Mouse (Mus musculus) layer of hippocampus, adult 9-11 months (tissue): ENCODE results near the gene Traf5.

Experiments used
- DNase-seq: peaks from one replicate; pipeline ENCODE4 v3.0.0; 2022

Gene Traf5

GRCm38 (mm10) chr1:192091806-192092772 is at the start of gene Traf5:
Gene Traf5, minus strand, starts transcription at chr1:192092559.
- DNase-seq, result peak; percentile 96

- no peak for DNase-seq
These were observed 48.0 kb upstream of the Traf5 start for GRCm38 (mm10) chr1:192140313-192140712.

DNA sequence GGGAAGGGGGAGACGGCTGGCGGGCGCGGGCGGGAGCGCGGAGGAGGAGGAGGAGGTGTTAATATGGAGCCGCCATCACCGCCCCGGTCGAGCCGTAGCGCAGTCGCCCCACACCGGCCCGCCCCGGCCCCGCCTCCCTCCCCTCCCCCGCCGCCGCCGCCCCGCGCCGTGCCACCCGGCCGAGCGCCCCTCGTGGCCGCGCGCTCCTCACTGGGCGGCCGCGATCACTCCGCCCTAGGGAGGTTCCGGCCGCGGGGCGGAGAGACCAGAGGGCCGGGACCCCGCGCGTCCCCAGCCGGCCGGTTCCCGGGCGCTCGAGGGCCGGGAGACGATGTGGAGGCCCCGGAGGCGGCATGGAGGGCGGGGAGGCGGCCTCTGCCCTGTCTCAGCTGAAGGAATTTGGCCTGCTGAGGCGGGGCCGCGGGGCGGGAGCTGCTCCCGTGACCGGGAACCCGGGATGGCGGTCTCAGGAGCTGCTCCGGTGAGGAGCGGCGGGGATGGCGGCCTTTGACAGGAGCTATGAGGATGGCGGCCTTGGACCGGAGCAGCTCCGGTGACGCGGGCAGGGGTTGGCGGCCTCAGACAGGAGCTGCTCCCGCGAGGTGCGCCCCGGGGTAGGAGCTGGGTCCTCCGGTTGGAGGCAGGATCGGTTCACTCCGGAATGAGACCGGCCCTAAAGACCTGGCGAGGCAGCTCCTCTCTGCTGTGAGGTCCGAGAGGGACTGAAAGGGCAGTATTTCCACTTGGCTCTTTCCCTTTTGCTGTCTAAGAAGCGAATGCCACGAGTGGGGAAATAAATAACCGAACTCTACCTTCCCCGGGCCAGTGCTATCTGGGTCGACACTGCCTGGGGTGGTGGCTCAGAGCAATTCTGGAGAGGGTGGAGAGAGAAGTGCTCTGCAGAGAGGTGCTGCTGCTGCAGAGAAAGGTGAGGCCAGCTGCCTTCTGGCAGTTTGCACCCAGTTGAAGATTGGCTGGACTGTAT is 45.9 kb upstream of the Traf5 start, which contains the start of gene Rcor3:
Gene Rcor3 (minus strand): TSS at position 137 of the 985 bp plus-strand sequence.
- peak; percentile 83 for DNase-seq

DNA sequence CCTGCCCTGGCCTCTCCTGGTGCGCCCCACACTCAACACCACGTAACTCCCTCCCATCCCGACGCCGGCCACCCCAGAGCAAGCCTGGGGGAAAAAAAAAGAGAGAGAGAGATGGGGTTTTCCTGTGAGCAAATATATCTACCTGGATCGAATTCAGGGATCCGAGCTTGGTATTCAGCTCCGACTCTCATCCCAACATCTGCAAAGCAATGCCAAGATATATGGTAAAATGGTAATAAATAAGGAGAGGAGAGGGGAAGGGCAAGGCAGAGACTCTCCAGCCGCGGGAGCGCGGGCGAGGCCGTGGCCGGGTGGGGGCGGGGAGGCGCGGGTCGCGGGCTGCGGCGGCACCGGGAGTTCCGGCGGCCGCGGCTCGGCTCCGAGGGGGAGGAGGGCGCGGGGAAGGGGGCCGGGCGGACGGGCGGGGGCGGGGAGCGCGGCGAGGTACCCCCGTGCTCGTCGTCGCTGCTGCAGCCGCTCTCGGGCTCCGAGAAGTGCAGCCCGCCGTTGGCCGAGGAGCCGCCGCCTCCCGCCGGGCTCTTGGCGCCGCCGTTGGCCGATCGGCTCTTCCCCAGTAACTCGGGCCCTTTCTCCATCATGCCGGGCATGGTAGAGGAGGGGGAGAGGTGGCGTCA is 45.0 kb upstream of the Traf5 start:
- DNase-seq, result no peak

DNA sequence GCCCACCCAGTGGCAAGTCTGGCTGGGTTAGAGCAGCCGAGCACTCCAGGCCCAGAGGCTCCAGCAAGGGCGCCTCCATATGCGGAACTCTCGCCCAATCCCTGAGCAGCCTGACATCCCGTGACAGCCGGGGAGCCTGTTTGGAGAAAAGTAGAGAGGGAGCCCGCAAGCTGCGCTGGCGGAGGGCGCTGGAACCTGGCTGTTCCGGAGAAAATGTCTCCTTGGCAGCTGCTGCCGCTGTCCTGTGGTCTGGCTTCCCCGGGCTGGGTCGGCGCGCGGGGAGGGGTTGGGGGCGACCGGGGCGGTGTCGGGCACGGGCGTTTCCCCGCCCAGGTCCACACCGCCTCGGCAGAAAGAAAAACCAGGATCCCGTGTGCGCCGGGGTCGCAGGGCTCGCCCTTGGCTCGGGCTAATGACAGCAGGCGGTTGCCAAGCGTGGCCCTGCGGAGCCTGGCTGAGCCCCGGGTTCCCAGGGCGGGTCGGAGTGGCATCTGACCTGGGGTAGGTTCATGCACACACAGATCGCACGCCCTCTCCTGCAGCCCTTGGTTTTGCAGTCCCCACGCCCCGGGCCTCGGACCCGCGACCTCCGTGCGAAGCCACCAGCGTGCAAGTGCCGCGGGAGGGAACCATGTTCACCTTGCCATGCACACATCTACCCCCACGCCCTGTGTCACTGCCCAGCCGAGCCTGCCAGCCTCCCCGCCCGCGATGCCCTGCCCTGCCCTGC is 44.4 kb upstream of the Traf5 start:
- peak; percentile 88 for DNase-seq

DNA sequence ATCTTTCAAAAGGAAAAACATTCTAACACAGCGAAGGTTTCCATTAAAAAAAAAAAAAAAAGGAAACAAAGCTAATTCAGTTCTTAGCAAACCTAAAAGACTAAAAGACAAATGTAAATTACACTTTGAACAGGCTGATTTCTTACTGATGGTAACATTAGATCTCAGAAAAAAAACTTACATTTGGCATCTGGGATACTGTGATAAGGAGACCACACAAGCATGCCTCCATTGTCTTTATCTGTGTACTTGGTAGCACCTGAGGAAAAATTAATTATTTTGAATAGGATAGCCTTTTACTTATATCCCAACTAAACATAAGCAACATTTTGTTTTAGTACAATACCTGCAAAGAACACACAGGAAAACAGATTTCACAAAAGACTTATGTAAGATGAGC is 37.8 kb upstream of the Traf5 start:
- no peak for DNase-seq

DNA sequence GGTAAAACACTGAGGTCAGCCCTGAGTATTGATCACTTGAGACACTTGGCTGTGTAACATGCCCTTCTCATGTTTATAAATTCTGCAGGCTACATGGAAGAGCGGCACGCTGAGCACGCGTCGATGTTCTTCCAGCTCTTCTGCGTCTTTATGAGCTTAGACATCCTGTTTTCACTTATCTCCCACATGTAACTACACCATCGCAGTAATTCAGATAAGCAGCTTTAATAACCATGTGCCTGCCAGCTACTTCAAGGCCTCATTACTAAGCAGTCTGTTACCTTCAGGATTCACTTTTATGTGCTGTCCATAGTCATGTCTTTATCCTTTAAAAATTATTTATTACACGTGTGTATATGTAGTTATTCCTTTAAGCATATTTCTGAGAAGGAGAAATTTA is 36.0 kb upstream of the Traf5 start:
- no peak for DNase-seq

DNA sequence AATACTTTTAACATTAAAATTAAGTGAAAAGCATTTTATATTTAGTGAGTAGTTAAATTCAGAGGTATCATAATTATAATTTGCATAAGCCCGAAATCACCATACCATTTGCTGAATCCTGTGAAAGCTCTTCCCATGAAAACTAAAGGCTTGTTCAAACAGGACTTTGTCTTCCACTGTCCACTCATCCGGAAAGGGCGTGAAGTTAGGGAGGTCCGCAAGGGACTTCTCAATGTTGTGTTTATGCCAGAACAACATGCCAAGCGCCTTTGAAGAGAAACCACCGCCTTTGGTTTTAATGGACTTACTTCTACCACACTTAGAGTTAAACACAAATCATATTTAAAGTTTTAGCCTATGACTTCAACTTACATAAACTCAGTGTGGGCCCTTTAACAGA is 33.4 kb upstream of the Traf5 start:
- no peak for DNase-seq

DNA sequence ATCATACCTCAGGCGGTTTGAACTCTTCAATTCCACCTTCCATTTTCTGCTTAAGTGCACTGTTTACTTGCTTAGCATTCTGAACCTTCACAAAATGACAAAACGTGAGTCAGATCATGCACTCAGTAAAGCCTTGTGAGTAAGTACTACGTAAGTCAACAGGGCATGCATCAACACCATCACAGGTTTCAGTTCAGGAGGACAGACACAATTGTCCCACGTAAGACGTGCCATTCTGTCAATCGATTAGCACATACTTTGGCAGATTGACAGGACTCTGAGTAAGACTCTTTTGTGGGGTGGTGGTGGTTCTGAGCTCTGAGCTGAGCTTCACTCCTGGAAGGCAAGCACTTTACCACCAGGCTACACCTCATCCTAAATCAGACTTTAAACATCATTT is 23.9 kb upstream of the Traf5 start:
- DNase-seq, result no peak

- DNase-seq, result no peak
These were observed 23.0 kb upstream of the Traf5 start for GRCm38 (mm10) chr1:192115378-192115777.

DNA sequence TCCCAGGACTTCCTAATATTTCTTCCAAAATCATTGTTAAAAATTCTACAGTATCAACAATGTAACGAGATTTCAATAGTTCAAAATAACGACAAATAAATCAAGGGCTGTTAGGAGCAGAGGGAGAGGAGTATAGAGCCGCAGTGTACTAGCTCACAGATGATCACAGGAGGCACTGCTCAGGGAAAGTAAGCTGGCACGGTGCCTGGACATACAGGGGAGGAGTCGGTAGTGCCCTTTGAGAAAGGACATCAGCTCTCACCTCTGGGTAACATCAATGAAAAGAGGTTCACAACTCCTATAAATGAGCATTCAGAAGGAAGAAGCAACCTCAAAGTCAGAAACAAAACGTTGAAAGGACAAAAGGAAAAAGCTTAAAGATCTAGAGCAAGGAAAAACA is 16.8 kb upstream of the Traf5 start:
- DNase-seq, result no peak

GRCm38 (mm10) chr1:192107352-192107751 is 15.0 kb upstream of the Traf5 start:
- no peak for DNase-seq

DNA sequence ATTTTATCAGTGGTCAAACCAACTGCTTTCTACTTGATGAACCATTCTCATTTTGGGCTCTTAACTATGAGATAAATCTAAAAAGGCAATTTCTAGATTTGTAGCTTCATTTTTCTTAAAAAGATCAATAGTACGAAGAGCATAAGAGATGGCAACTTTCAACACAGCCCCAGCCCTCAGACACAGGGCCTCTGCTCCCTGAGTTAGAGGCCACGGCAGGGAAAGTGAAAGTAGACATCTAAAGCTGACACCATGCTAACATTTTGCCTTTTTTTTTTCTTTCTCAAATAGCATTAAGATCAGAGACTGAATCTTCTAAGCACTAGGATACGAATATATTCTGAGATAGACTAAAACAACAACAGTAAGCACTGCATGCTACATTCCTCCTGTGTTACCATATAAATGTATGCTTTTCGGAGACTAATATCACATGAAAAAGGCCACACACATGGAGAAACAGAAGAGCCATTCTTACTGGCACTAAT is 13.6 kb upstream of the Traf5 start:
- no peak for DNase-seq

DNA sequence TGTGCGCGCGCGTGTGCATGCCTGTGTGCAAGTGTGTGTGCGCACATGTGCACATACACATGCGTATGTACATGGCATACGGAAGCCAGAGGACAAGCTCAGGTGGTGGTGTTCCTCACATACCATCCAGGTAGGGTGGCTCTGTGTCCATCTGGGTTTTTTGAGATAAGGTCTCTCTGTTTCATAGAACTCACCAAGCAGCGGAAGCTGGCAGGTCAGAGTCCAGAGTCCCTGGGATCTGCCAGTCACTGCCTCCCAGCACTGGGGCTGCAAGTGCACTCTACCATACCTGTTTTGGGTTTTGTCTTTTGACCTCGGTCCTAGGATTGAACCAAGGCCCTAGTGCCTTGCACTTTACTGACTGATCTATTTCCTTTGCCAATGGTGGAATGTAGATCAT is 11.7 kb upstream of the Traf5 start:
- no peak for DNase-seq

- DNase-seq, result no peak
These were observed 10.8 kb upstream of the Traf5 start for GRCm38 (mm10) chr1:192103176-192103575.

DNA sequence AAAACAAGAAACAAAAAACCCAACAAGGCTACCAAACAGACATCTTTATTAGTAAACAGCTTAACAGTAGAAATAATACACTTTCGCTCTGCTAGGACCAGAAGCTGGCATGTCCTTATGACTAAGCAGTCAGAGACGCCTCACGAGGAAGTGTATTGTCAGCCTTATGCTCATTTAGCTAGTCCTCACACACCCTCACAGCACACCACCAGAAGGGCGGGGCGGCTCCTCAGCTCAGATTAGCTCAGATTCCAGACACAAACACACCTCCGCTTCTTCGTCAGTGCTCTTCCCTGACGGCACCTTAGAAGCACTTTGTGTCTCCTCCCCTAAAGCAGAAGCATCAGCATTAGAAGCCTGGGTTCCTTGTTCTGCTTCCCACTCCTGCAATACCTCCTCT is 9.0 kb upstream of the Traf5 start:
- peak; percentile 60 for DNase-seq

GRCm38 (mm10) chr1:192100742-192101141 is 8.4 kb upstream of the Traf5 start:
- DNase-seq, result no peak

DNA sequence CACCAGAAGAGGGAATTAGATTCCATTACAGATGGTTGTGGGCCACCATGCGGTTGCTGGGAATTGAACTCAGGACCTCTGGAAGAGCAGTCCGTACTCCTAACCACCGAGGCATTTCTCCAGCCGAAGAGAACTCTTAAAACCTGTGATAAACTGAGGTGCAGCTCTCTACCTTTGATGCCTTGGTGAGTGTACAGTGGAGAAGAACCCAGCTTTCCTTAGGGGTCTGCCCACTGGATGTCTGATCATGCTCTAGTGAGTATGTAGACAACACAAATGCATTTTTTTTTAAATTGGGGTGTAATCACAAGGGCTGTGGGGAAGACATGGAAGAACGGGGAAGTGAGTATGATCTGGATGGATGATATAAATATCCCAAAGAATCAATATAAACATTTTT is 3.3 kb upstream of the Traf5 start:
- no peak for DNase-seq

- DNase-seq, result peak; percentile 58
These were observed 2.3 kb upstream of the Traf5 start for GRCm38 (mm10) chr1:192094451-192095170.

DNA sequence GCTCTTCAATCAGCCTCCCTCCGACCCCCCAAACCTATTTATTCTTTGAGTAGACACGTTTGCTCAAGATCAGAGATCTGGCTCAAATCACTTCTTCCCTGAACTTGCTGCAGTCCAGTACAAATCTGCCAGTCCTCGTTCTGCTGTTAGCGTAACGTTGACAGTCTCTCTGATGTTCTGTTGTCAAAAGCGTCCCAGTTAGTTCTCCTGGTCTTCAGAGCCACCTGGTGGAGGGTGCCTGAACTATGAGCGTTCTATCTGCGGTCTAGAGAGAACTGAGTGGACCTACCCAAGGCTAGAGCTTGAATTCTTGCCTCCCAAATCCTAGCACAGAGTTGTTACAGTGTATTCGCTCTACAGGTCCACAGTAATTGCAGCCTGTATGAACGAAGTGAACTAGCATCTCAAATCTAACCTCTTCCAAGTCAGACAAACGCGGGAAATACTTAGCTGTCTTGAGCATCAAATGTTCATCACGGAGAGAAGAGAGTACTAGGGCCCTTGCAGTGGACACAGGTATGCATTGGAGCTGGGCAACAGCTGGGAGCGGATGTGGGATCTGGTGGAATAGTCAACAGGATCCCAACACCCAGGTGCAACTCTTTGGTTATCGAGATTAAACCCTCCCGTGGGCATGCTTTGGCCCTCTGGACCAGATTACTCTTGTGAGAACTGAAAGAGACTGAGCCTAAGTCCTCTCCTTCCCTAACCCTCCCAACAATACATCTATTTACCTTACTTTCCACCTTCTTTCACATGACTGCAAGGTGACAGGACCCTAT is 711 bp upstream of the Traf5 start:
- peak; percentile 85 for DNase-seq
